Mouse (Mus musculus) spleen, embryonic (tissue): ENCODE data around the gene Crybg2.

Source experiments
- CTCF ChIA-PET: fragments of 350-600 bp; sonication (Branson Sonifier 250); formaldehyde crosslinking; loops from one replicate; lab custom pipeline; 2022; lab: Charles Lee

Crybg2 gene

DNA sequence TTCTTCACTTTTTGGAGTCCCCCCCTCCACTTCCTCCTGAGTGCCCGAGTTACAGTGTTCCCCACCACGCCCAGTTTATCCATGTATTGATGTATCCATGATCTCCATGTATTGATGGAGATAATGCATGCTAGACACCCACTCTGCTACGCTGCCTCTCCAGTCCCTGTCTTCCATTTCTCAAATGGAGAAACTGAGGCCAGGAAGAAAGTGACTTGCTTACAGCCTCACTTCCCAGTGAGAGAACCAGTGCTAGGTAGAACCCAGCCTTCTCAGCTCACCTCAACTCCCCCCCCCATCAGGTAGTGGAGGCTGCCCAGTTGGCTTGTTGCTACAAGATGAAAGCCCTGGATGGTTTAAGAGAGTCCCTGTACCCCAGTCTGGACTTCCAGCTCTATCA lies 7.1 kb upstream of the Crybg2 start, which contains the start of gene Zfp683:
Gene Zfp683, plus strand, starts transcription at position 301 of the 400 bp plus-strand sequence.
- CTCF ChIA-PET, result no interaction called here

DNA sequence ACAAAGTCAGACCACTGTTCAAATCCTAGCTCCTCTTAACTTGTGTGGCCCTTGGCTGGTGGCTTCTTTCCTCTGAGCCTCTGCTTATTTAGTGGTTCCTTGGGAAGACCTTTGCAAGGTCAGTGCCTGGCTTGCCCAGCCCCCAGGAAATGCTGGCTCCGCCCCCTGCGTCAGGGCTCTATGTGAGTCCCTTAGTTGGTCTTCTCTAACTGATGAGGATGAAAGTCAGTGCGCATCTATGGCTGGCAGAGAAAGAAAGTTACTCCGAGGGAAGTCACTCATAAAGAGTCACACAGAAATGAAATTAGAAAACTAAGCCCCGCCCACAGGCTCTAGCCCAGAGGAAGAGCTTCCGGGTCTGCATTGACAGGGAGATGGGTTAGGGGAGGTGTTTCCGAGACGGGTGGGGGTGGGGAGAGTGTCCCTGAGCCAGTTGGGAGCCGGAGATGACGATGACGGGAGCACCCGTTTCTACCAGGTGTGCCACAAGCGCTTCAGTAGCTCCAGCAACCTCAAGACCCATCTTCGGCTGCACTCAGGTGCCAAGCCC lies 2.4 kb upstream of the Crybg2 start:
- CTCF ChIA-PET, result no interaction called here

DNA sequence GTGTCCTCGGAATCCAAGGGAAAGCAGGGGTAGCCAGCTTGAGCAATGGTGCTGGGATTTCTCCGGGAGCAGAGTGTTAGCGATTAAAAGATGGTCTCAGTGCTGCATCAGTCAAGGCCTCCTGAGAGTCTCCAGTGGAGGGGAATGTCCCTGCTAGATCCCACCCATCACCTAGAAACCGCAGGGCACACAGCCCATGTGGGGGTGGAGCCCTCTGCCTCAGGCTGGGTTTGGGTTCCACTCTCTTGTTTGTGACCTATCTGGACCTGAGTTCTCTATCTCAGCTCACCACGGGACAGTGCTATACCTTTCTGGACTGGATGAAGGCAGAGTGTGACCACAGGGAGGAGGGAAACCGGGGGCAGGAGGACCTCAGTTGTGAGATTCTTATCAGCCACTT lies 1.7 kb upstream of the Crybg2 start:
- CTCF ChIA-PET, result no interaction called here

DNA sequence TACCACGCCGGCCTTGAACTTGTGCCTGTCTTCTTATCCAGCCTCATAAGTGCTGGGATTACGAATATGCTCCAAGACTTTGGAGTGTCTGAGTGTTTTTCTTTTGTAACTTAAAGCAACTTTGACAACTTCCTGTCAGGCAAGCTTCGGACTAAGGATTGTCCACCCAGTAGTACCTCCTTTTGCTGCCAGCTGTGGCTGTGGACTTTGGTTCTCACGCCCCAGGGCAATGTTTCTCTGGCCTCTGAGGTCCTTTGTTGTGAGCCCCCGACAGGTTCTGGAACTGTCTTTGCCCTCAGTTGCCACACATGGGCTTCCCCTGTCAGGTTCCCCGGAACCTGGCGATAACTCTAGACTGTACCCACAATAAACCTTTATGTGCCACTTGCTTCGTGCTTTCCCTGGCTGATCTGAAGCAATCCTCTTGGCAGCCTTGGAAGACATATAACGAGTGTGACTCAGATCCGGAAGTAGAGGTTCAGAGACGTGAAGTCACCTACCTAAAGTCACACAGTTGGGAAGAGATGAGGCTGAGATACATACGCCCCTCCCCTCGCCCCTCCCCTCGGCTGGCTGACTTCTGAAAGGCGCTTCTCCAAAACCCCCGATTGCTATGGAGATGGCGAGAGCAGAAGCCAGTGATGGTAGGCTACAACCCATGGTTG lies 683 bp downstream of the Crybg2 start:
- CTCF ChIA-PET, result no interaction called here

DNA sequence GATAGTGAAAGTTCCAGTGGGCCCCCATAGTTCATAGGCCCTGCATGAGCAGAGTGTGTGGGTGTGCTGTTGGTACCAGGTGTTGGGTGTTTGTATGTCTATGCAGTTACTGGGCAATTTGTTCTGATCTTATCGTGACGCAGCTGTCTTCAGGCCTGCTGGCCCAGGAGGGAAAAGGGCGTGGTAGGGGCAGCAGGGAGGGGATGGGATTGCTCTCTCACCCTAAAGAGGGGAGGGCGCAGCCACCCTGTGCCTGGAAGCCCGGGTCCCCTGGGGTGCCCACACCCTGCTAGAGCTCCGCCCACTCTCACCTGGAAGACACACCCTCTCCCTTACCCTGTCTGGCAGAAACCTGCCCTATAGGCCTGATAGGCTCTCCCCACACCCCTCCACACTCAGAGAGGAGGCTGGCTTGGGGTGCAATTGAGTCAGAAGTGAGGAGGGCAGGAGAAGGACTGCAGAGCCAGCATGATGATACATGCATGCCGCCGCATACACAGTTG lies 1.4 kb downstream of the Crybg2 start:
- CTCF ChIA-PET, result no interaction called here

DNA sequence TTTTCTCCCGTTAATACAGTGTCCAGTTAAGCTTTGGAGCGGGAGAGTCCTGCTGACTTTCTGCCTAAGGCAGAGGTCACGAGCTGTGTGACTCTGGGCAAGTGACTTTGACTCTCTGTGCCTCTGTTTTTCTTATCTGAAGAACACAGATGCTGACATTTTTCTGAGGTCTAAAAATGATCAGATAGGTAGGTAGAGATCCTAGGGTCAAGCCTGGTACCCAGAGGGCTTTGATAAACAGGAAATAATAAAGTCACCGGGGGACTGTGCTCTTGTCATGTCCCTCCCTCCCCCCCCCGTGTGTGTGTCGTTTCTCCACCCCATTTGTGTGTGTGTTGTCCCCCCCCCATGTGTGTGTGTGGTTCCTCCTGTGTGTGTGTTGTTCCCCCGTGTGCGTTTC lies 1.9 kb downstream of the Crybg2 start:
- CTCF ChIA-PET, result no interaction called here

DNA sequence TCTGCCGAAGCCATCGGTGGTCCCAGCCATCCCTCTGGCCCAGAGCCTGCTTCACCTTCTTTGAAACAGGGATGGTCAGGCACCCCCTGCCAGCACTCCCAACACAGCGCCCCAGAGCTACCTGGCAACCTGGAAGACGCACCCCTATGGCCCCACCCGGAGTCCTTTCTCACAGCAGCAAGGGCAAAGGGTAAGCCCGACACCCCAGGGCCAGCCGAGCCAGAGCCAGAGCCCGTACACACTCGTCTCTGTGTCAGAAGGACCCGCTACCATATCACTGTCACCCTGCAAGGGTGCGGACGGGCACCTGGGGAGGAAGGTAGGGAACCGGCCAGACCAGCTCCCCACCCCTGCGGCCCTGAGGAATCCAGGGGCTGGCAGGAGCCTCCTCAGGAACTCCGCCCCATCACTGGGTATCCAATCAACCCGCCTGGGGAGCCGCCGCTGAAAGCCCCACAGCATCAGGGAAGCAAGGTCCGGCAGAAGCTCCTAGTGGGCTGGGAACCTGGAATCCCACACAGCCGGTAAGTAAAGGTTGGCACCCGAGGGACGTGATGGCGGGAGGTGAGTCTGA lies 4.9 kb downstream of the Crybg2 start:
- CTCF ChIA-PET, result interaction anchor here (0.5 to 0.7 kb wide), 2 partner anchors 56 to 659 kb away, joined by 3 read pairs; no protein-coding TSS in a partner anchor

DNA sequence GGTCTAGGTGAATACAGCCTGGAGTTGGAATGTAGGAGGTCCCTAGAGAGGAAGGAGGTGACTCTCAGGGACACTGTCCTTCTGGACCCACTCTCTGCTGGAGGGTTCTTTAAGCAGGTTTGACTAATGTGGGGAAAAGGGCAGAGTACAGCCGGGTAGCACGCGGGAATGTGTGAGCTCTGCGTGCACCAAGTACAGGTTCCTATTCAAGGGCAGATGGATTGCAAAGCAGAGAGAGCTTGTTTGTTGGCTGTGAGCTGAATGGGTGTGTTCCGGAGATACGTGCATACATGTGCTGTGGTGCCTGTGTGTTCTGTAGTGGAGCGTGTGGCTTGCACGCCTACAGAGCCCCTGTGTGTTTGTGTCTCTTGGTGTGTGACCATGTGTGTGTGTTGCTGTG lies 6.8 kb downstream of the Crybg2 start:
- CTCF ChIA-PET, result interaction anchor here (0.6 to 0.7 kb wide), 2 partner anchors 21 to 34 kb away, joined by 3 read pairs; no protein-coding TSS in a partner anchor

DNA sequence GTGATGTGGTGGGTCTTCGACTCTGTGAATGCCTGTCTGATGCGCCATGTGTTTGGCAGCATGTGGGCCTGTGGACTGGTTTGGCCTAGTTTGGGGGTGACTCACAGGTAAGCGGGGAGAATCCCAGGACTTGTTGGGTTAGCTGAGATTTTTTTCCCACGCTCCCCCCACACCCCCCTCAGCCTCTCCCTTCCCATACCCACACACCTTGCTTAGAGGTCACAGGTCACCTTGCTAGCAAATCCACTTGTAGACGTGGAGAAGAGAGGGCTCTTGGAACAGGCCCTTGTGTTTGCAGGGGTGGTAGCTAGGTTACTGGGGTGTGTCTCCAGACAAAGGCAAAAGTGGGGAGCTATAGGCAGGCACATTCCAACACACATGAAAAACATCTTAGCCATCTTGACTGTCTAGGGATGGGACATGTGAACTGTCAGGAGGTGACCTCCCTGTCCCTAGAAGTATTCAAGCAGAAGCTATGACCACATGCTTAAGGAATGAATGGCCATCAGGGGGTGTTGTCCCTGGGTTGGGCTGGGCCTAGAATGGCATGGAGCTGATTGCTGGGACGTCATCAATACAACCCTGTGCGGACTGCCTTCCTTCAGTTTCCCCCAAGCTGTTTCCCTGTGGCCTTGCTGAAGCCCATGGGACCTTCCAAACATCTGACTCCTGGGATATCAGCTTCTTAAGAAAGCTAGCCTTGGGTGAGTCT lies 7.4 kb downstream of the Crybg2 start:
- CTCF ChIA-PET, result interaction anchor here (0.6 to 0.7 kb wide), 3 partner anchors 20 to 1885 kb away, joined by 3 read pairs; no protein-coding TSS in a partner anchor

DNA sequence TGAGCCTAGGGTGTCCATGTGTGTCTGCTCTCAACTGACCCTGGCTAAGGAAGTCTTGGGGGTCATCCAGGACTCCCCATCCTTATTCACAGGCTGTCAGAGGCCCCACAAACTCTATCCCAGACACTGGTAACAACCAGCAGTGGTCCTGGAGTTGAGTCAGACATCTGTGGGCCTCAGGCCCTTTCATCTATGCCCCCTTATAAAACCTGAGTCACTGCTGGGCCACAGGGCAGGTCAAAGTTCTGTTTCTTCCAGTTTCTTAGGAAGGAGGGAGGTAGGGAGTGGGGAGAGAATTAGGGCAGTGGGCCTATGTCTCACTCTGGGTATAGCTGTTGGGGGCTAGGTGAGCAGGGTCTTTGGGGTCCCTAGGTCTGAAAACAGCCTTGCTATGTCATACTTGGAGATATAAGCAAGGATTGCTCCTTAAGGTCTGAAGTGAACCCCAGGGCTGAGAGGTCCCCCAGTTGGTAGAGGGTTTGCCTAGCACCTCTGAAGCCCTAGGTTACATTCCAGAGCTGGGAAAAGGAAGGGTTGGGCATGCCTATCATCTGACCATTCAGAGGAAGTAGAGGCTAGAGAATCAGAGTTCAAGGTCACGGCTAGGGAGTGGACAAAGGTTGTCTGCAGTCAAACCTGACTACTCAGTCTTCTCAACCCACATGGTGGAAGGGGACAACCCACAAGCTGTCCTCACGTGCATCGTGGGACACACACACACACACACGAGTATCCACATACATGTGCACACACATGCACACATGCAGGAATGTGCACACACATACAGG lies 8.4 kb downstream of the Crybg2 start:
- CTCF ChIA-PET, result no interaction called here

DNA sequence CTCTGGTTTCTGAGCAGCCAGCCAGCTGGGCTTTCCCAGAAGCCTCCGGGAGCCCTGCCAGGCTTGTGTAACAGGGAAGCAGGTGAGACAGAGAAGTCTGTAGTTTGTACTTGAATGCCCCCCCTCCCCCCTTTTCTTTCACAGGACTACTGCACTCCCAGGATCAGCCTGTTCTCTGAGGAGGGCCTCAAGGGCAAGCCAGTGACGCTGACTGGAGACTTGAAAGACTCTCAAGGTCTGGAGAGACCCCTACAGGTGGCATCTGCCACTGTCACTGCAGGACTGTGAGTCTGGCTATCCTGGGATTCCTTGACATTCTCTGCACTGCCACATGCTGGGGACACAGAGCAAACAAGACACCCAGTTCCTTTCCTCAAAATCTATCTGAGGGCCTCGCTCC lies 18.1 kb downstream of the Crybg2 start:
- CTCF ChIA-PET, result interaction anchor here (0.9 kb wide), 1 partner anchor 60 kb away, joined by 3 read pairs; no protein-coding TSS in a partner anchor

DNA sequence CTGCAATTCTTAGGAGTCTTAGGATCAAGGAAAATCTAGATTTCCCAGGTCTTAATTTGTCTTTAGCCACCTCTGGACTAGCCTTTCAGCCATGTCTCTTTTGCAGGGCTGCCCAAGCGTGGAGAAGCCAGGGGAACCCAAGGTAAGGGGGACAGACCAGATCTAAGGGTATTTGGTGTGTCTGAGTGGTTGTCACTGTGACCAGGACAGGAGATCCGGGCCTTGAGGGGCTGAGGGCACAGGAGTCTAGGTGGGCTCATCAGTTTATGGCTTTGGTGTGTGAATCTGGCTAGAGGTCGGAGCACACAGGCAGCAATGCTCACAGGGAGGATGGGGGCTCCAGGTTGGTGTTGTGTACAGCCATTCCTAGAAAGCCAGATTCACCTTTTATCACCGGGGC lies 20.1 kb downstream of the Crybg2 start:
- CTCF ChIA-PET, result interaction anchor here (1.7 kb wide), 1 partner anchor 45 kb away, joined by 3 read pairs; no protein-coding TSS in a partner anchor

DNA sequence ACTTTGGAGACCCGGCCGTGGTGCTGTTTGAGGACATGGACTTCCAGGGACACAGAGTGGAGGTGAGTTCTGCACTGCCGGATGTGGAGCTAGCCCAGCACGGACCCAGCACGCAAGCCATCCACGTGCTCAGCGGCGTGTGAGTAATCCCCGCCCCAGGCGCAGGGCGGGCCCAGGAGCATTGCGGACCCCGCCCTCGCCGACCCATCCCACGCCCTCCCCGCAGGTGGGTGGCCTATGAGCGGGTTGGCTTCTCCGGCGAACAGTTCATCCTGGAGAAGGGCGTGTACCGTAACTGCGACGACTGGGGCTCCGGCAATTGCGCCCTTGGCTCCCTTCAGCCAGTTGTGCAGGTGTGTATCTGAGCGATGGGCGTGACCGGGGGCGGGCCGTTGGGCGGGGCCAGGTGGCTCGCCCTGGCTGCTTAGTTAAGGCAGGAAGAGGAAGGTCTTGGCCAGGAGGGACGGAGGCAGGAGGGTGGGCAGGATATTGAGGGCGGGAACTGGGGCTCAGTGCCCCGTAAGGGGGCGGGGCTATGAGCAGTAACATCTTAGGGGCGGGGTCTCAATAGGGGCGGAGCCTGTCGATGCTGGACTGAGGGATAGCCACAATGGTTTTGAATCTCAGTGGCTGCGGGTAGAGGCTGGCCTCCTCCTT lies 21.2 kb downstream of the Crybg2 start:
- CTCF ChIA-PET, result interaction anchor here (0.6 to 1.8 kb wide), 3 partner anchors 10 to 46 kb away, joined by 3 to 6 read pairs (median 6); no protein-coding TSS in a partner anchor

DNA sequence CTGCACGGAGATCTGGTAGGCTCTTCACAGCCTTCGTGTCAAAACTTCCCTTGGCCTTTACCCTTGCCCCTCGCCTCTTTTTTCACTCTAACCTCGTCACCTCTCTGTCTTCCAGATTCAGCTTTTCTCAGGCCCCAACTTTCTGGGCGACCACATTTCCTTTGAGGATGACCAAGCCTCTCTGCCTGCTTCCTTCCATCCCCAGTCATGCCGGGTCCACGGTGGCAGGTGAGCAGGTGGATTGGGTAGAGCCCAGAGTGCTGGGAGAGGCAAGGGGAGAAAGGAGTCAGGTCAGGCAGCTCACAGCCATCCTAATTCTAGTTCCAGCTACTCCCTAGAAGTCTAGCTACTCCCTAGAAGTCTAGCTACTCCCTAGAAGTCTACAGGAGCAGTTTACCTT lies 21.8 kb downstream of the Crybg2 start:
- CTCF ChIA-PET, result interaction anchor here (0.6 to 1.8 kb wide), 2 partner anchors 10 to 42 kb away, joined by 3 to 6 read pairs; no protein-coding TSS in a partner anchor

DNA sequence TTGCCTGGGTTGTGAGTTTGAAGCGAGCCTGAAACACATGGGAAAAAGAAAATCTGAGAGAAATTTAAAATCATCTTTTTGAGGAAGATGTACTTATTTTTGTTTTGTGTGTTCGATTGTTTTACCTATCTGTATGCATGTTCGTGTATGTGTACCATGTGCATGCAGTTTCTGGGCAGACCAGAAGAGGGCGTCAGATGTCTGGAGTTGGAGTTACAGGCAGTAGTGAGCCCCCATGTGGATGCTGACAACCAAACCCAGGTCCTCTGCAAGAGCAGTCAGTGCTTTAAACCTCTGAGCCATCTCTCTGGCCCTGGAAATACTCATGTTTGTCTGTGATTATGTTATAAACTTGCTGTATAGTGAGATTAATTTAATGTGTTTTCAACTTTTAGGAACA lies 24.4 kb downstream of the Crybg2 start:
- CTCF ChIA-PET, result interaction anchor here (0.6 to 0.7 kb wide), 3 partner anchors 10 to 830 kb away, joined by 5 to 8 read pairs (median 8); no protein-coding TSS in a partner anchor

DNA sequence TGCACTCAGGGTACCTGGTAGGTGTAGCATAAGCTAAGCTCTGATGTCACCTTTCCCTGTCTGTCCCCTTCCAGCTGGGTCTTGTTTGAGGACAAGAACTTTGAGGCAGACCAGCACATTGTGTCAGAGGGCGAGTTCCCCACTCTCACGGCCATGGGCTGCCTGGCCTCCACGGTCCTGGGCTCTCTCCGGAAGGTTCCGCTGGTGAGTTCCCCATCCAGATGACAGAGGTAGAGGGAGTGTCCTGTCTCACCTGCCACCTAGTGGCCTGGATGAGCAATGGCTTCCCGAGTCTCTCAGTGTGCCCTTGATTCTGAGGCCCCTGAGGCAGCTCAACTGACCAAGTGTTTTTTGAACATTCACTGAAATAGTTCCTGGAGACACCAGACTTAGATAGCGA lies 26.8 kb downstream of the Crybg2 start:
- CTCF ChIA-PET, result interaction anchor here (1.0 kb wide), 1 partner anchor 36 kb away, joined by 3 read pairs; no protein-coding TSS in a partner anchor

DNA sequence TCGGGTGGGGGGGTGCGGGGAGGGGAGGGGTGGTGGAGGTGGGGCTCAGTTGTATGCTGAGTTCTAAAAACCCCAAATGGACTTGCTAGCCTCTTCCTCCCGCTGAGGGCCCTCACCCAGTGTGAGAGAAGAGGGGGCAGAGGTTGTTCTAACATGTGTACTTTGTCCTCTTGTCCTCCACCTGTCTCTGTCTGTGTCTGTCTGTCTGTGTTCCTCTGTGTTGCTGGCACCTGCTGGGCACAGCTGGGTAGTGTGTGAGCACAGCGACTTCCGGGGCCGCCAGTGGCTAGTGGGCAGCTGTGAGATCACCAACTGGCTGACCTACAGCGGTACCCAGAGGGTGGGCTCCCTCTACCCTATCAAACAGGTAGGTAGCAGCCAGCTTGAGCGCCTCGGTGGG lies 28.4 kb downstream of the Crybg2 start:
- CTCF ChIA-PET, result no interaction called here

DNA sequence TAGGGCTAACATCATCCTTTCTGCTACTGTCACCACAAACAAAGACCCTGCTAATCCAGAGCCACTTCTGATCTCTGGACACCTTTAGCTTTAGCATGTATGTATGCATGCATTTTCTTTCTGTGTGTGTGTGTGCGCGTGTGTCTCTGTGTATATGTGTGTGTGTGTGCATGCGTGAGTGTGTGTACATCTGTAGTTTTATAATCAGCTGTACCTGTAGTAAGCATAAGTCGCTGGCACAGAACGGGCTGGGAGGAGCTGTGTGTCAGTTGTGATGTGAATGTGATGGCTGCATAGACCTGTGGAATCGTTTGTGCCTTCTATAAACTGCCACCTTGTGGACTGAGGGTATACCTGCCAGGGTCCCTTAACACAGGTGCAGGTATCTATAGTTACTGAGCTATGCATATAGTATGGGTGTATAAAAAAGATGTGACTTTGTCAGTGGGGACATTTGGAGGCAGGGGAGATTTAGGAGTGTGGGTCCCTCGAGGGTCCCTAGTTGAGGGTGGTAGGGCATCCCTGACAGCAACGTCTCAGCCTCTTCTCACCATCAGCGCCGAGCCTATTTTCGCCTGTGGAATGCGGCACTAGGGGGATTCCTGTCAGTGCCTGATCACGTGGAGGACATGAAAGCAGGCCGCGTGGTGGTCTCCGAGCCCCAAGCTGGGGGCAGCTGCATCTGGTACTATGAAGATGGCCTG lies 30.1 kb downstream of the Crybg2 start:
- CTCF ChIA-PET, result interaction anchor here (0.5 to 2.8 kb wide), 5 partner anchors 8 to 64 kb away, joined by 4 to 19 read pairs (median 6); no protein-coding TSS in a partner anchor

DNA sequence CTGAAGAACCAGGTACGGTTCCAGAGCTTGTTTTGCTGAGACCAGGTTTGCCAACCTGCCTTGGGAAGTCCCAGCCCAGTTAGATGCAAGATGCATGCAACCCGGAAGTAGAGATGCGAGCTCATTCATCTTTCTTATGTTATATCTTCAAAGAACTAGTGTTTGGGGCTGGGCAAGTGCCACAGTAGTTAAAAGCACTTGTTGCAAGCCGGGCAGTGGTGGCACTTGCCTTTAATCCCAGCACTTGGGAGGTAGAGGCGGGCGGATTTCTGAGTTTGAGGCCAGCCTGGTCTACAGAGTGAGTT lies 30.6 kb downstream of the Crybg2 start:
- CTCF ChIA-PET, result interaction anchor here (2.0 to 2.8 kb wide), 3 partner anchors 8 to 33 kb away, joined by 6 to 19 read pairs (median 7); no protein-coding TSS in a partner anchor
